Mouse (Mus musculus) thymus, adult 2 months (tissue): ENCODE results near the gene Arid3c.
A peak's percentile ranks its signal among the peaks of the same experiment; 100 is the strongest.

Experiments
- CTCF ChIP-seq: fragments of 200-500 bp; IDR thresholded peaks from 2 replicates; pipeline ENCODE4 v1.5.1; 2012; ENCODE audit warnings: mild to moderate bottlenecking, control low read depth, low read length, moderate library complexity, borderline replicate concordance; ENCODE audit not compliant: control insufficient read depth, poor library complexity, insufficient read depth; ENCODE audit errors: extremely low read depth
- POLR2A ChIP-seq: fragments of 200-500 bp; IDR thresholded peaks from 2 replicates; pipeline ENCODE4 v1.6.1; 2012; ENCODE audit warnings: mild to moderate bottlenecking, low read length, control low read depth, moderate library complexity; ENCODE audit not compliant: control insufficient read depth, poor library complexity, insufficient read depth; ENCODE audit errors: extremely low read depth

GRCm38 (mm10) chr4:41713197-41714067 is 17.5 kb downstream of the Arid3c start, which contains the start of gene Rpp25l:
- TF ChIP-seq CTCF (peak; percentile 71; the same call in 1 of the 2 replicates), POLR2A (peak; percentile 86)
